Mouse (Mus musculus) NIH3T3 (cell line): Measurements from ENCODE around the gene Slc4a5.

ENCODE experiments used
- DNase-seq: peaks from one replicate; pipeline ENCODE4 v3.0.0-alpha.2; 2012; ENCODE audit warnings: low read depth

The Slc4a5 gene

GRCm38 (mm10) chr6:83351490-83352160 is 132.0 kb downstream of the Slc4a5 start:
- DNase-seq = no peak

- no peak for DNase-seq
These were observed 133.2 kb downstream of the Slc4a5 start for GRCm38 (mm10) chr6:83352666-83353410.
